Comparison of ENCODE assay signal across 9 mouse cellular contexts in the genomic region with DNA sequence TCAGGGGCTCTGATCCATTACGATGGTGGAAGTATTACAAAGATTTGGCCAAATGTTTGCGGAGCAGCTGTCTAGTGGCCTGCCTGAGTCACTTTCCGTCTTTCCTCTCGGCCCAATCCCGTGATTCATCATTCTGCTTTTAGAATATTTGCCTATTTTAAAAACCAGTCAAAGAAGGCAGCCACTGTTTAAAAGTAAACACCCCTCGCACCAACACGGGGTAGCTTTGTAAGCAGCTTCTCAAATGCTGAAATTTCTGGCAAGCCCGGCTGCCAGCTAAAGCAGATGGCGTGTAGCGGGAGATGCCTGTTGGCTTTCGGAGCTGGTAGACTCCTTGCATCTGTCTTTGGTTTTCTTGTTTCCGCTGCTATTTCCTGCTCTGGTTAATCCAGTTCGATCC. TPM values are rescaled to one million over a fixed set of nuclear protein-coding genes. Genes with fewer than 3 reads are reported as not detected.
DNase-seq lines count a peak whose midpoint lies in the region; ATAC-seq and TF ChIP-seq lines count a peak whose summit lies in the region.
"Had no signal": no experiment of that assay in that cellular context is flagged by ENCODE, and none has a peak within 500 bp of the region (broad histone marks: within the 10 kb centered on the region; RNA-seq: fewer than 3 reads in every experiment).

No protein-coding gene starts in this region.

- H3K4me3 ChIP-seq in heart, postnatal 0 days (ENCODE audit: low read depth, low read length), result no peak overlapping the region
- H3K4me3 ChIP-seq: neural tube, embryonic 15.5 days had no signal

- WGBS in heart, postnatal 0 days, result 75% methylated on average over 13 of the region's 13 CpGs

- peak; percentile 25 for DNase-seq in gastrocnemius, adult 18-20 months (ENCODE audit: low spot score)
- DNase-seq in gastrocnemius, postnatal 36 days, result no peak
- peak; percentile 65 for DNase-seq in cerebellum, adult 9-10 months
- DNase-seq in heart, postnatal 0 days (ENCODE audit: low spot score), result no peak
- peak; percentile 7 for DNase-seq in lung, postnatal 25 days (ENCODE audit: low spot score)
- DNase-seq in liver, result no peak
- no peak for DNase-seq in testis, postnatal 14 days (ENCODE audit: low spot score)

- no peaks in the 10 kb centered on the region for H3K36me3 ChIP-seq in heart, postnatal 0 days (replicated peaks; ENCODE audit: control insufficient read depth, insufficient read depth, low read length)
- H3K36me3 ChIP-seq: neural tube, embryonic 15.5 days had no signal

- no peaks in the 10 kb centered on the region for H3K27me3 ChIP-seq in heart, postnatal 0 days (ENCODE audit: control insufficient read depth, insufficient read depth, low read length)
- H3K27me3 ChIP-seq: neural tube, embryonic 15.5 days had no signal

- no peaks in the 10 kb centered on the region for H3K4me1 ChIP-seq in heart, postnatal 0 days (ENCODE audit: control insufficient read depth, insufficient read depth)
- H3K4me1 ChIP-seq: neural tube, embryonic 15.5 days had no signal

- ATAC-seq in heart, postnatal 0 days (ENCODE audit: insufficient read depth, low read depth), result no peak
- no peak for ATAC-seq in erythroblast, adult 5-6 weeks (replicated peaks; ENCODE audit: low FRiP score, poor library complexity, severe bottlenecking)

- H3K4me2 ChIP-seq in heart, postnatal 0 days (ENCODE audit: low read depth, low read length), result no peak overlapping the region
- H3K4me2 ChIP-seq: neural tube, embryonic 15.5 days had no signal

- H3K9me3 ChIP-seq in heart, postnatal 0 days (replicated peaks; ENCODE audit: control insufficient read depth, low read length), result no peaks in the 10 kb centered on the region
- H3K9me3 ChIP-seq: neural tube, embryonic 15.5 days had no signal

- intact Hi-C loops in gastrocnemius, postnatal 36 days (cut with DNase I), result no loop called here

- H3K9ac ChIP-seq in heart, postnatal 0 days (replicated peaks; ENCODE audit: low read depth, low read length), result no peak overlapping the region
- H3K9ac ChIP-seq: neural tube, embryonic 15.5 days had no signal

- TF ChIP-seq CTCF in heart, postnatal 0 days (IDR thresholded peaks at IDR 0.05; ENCODE audit: low read depth), result no peak

- TF ChIP-seq EP300 in heart, postnatal 0 days (IDR thresholded peaks at IDR 0.05; ENCODE audit: low read depth), result no peak

- 0 out of 2 replicates have a peak overlapping the region, but pooled peaks have one; percentile 15 for H3K27ac ChIP-seq in heart, postnatal 0 days (ENCODE audit: low read depth)
- H3K27ac ChIP-seq: neural tube, embryonic 15.5 days had no signal

RNA-seq across cellular contexts. Expression of a gene that starts 14.4 kb away (rescaled TPM):
- total RNA-seq in gastrocnemius, adult 18-20 months (2021), result 10 to 100 TPM in 1 of 2 experiments, 1 to 10 TPM in 1; 8.2 to 11.4 TPM
- total RNA-seq in gastrocnemius, postnatal 36 days (2021), result 10 to 100 TPM in 1 of 2 experiments, 1 to 10 TPM in 1; 7.7 to 13.4 TPM
- 0.43 and 3.6 TPM in 2 replicates for total RNA-seq in heart, postnatal 0 days (2014; rRNA removed; ENCODE audit: low replicate concordance)
- 0.73 and 1.0 TPM in 2 replicates for polyA plus RNA-seq in heart, postnatal 0 days (2015; fragmentation: Nextera tagmentation; extraction: Ambion mirVana)
- total RNA-seq in erythroblast, adult 5-6 weeks (2015; ENCODE audit: low replicate concordance), result not detected in 2 replicates
- total RNA-seq in erythroblast, adult 5-6 weeks (2017; ENCODE audit: low replicate concordance), result not detected in 2 replicates

Comparison
In these comparisons a context has a peak if more than half of its experiments do, and no peak if none do; other contexts are left out.
1. DNase-seq: peak in gastrocnemius, adult 18-20 months (single experiment), cerebellum, adult 9-10 months (single experiment) and lung, postnatal 25 days (single experiment); none in gastrocnemius, postnatal 36 days (0 of 2), heart, postnatal 0 days (single experiment), liver (single experiment) and testis, postnatal 14 days (single experiment).